Mouse (Mus musculus): ENCODE data around the gene Tmco3. TPM values are rescaled to one million over a fixed set of nuclear protein-coding genes. Genes with fewer than 3 reads are reported as not detected.

The Tmco3 gene
- polyA plus RNA-seq, 1 experiment from 2014 or later: 37.2 TPM

DNA sequence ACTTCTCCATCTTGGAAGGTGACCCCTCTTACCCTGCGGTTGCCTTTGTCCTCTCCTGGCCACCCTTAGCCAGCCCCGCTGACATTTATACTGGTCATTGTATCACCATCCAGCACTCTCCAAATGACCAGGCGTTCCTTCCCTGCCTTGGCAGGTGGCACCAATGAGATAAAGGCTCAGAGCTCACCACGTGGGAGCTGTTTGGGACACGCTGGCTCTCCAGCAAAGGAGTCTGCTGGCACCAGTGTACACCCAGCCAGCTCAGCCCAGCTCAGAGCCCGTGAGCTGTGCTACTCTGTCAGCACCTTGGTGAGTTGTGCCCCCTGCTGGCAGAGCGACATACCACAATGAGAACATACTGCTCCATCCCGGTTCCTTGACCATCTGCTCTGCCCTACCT, 34.0 kb upstream of the Tmco3 start, which contains the start of gene Adprhl1:
Gene Adprhl1 (minus strand): TSS at position 144 of the 400 bp plus-strand sequence.
- Histone ChIP-seq H3K4me3 (ENCODE audit: control insufficient read depth in 1 of 2, insufficient read depth in 1 of 2, low read depth in 1 of 2, low read length in 2 of 2) (peak within 1 kb of the TSS; percentile 49 to 58), H3K4me2 (ENCODE audit: low read length) (peak within 1 kb of the TSS; percentile 60), H3K27me3 (ENCODE audit: control insufficient read depth, insufficient read depth, low read length) (no peaks in the 10 kb centered on the region), H3K27ac (replicated peaks in 1 of 2; ENCODE audit: control insufficient read depth in 1 of 2, insufficient read depth in 1 of 2, low read depth in 2 of 2, low read length in 2 of 2) (peak within 1 kb of the TSS; percentile 97), H3K9ac (ENCODE audit: low read length) (peak within 1 kb of the TSS; percentile 89), H3K36me3 (ENCODE audit: control insufficient read depth, insufficient read depth, low read length) (peaks cover 47% of the 10 kb centered on the region), H3K9me3 (ENCODE audit: control insufficient read depth, low read length) (no peaks in the 10 kb centered on the region), H3K4me1 (ENCODE audit: control insufficient read depth in 2 of 2, insufficient read depth in 2 of 2, low read length in 2 of 2) (peaks cover 12 to 13% of the 10 kb centered on the region in 2 experiments)
- 18% methylated on average over 8 of the region's 8 CpGs for WGBS
- ATAC-seq (ENCODE audit: insufficient number of reproducible peaks, insufficient read depth, low FRiP score, low read depth): peak; percentile 89

DNA sequence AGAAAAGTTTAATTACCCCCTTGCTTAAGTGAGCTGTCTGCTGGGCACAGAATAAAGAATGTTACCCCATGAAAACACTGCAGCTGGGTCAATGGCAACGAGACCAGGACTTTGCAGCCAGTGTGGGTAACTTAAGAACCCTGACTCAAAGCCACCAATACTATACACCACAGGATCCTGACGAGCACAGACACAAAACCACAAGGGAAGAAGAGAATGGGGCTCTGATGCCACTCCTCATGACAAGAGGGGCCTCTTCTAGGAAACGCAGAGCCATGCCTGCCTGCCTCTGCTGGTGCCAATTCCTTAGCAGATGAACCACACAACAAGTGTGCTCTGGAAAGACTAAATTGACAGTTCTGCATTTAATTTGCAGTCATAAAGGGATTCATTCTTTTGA, 24.6 kb upstream of the Tmco3 start:
- ATAC-seq (ENCODE audit: insufficient number of reproducible peaks, insufficient read depth, low FRiP score, low read depth): no peak
- H3K4me3 ChIP-seq (ENCODE audit: control insufficient read depth in 1 of 2, insufficient read depth in 1 of 2, low read depth in 1 of 2, low read length in 2 of 2): no peak overlapping the region
- 94% methylated on average over 3 of the region's 3 CpGs for WGBS
- no peak overlapping the region for H3K9ac ChIP-seq (ENCODE audit: low read length)
- no peak overlapping the region for H3K27ac ChIP-seq (replicated peaks in 1 of 2; ENCODE audit: control insufficient read depth in 1 of 2, insufficient read depth in 1 of 2, low read depth in 2 of 2, low read length in 2 of 2)
- peaks cover 54% of the 10 kb centered on the region for H3K36me3 ChIP-seq (ENCODE audit: control insufficient read depth, insufficient read depth, low read length)
- no peaks in the 10 kb centered on the region for H3K27me3 ChIP-seq (ENCODE audit: control insufficient read depth, insufficient read depth, low read length)
- no peaks in the 10 kb centered on the region for H3K4me1 ChIP-seq (ENCODE audit: control insufficient read depth in 2 of 2, insufficient read depth in 2 of 2, low read length in 2 of 2)
- no peaks in the 10 kb centered on the region for H3K9me3 ChIP-seq (ENCODE audit: control insufficient read depth, low read length)
- no peak overlapping the region for H3K4me2 ChIP-seq (ENCODE audit: low read length)

DNA sequence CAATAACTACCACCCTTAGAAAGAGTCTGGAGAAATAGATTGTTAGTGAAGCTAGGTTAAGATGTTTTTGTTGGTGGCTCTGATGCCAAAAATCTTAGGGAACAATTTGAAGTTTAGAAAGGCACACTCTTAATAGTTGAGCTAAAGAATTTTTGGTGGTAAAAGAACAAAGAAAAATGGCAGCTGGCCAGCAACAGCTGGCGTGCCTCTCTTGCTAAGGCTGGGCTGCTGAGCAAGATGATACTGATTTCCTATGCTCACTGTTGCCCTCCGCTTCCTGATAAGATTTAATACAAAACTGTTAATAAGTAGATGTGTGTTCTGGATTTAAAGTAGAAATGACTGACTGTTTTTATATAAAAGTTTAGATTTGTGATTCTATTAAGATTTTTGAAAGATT, 20.4 kb upstream of the Tmco3 start:
- Histone ChIP-seq H3K27me3 (ENCODE audit: control insufficient read depth, insufficient read depth, low read length) (no peaks in the 10 kb centered on the region), H3K4me2 (ENCODE audit: low read length) (no peak overlapping the region), H3K27ac (replicated peaks in 1 of 2; ENCODE audit: control insufficient read depth in 1 of 2, insufficient read depth in 1 of 2, low read depth in 2 of 2, low read length in 2 of 2) (no peak overlapping the region), H3K36me3 (ENCODE audit: control insufficient read depth, insufficient read depth, low read length) (peaks cover 59% of the 10 kb centered on the region), H3K9me3 (ENCODE audit: control insufficient read depth, low read length) (no peaks in the 10 kb centered on the region), H3K9ac (ENCODE audit: low read length) (no peak overlapping the region), H3K4me1 (ENCODE audit: control insufficient read depth in 2 of 2, insufficient read depth in 2 of 2, low read length in 2 of 2) (no peaks in the 10 kb centered on the region), H3K4me3 (ENCODE audit: control insufficient read depth in 1 of 2, insufficient read depth in 1 of 2, low read depth in 1 of 2, low read length in 2 of 2) (no peak overlapping the region)
- WGBS: 62% methylated on average over 2 of the region's 2 CpGs
- ATAC-seq (ENCODE audit: insufficient number of reproducible peaks, insufficient read depth, low FRiP score, low read depth): no peak

DNA sequence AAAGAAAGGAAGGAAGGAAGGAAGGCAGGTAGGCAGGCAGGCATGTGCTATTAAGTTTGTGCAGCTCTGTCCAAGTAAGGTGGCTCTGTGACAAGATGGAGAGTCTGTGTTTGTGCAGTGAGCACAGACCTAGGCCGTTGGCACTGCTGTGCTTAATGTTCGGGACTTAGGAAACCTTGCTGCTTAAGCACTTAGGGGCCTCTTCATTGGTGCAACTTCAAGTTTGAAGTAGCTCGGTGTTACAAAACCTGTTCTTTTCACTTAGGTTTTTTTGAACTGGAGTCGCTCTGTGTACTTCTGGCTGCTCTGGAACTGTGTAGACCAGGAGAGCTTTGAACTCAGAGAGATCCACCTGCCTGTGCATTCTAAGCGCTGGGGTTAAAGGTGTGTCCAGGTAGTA, 15.2 kb upstream of the Tmco3 start:
- Histone ChIP-seq H3K9me3 (ENCODE audit: control insufficient read depth, low read length) (no peaks in the 10 kb centered on the region), H3K4me1 (ENCODE audit: control insufficient read depth in 2 of 2, insufficient read depth in 2 of 2, low read length in 2 of 2) (no peaks in the 10 kb centered on the region), H3K27ac (replicated peaks in 1 of 2; ENCODE audit: control insufficient read depth in 1 of 2, insufficient read depth in 1 of 2, low read depth in 2 of 2, low read length in 2 of 2) (no peak overlapping the region), H3K36me3 (ENCODE audit: control insufficient read depth, insufficient read depth, low read length) (peaks cover 75% of the 10 kb centered on the region), H3K9ac (ENCODE audit: low read length) (no peak overlapping the region), H3K27me3 (ENCODE audit: control insufficient read depth, insufficient read depth, low read length) (no peaks in the 10 kb centered on the region), H3K4me2 (ENCODE audit: low read length) (no peak overlapping the region), H3K4me3 (ENCODE audit: control insufficient read depth in 1 of 2, insufficient read depth in 1 of 2, low read depth in 1 of 2, low read length in 2 of 2) (no peak overlapping the region)
- 88% methylated on average over 5 of the region's 5 CpGs for whole genome bisulfite sequencing
- no peak for ATAC-seq (ENCODE audit: insufficient number of reproducible peaks, insufficient read depth, low FRiP score, low read depth)

DNA sequence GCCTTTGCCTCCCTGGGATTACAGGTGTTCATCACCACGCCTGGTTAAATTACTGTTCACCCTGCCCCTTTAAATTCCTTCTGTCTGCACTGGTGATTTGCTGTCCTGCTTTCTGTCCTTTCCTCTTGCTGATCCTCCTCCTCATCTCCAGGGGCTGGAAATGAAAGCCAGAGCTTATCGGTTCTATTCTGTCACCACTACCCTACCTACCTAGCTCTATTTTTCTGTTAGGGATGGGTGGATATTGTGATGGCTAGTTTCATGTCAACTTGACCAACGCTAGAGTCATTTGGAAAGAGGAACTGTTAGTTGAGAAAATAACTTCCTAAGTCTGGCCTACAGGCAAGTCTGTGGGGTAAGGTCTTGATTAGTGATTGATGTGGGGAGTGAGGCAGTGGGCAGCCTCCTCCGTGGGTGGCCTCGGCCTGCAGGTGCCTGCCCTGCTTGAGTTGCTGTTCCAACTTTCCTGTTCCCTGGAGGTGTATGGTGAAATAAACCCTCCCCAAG, 11.0 kb upstream of the Tmco3 start:
- no peaks in the 10 kb centered on the region for H3K27me3 ChIP-seq (ENCODE audit: control insufficient read depth, insufficient read depth, low read length)
- no peak for ATAC-seq (ENCODE audit: insufficient number of reproducible peaks, insufficient read depth, low FRiP score, low read depth)
- WGBS: 83% methylated on average over 5 of the region's 5 CpGs

DNA sequence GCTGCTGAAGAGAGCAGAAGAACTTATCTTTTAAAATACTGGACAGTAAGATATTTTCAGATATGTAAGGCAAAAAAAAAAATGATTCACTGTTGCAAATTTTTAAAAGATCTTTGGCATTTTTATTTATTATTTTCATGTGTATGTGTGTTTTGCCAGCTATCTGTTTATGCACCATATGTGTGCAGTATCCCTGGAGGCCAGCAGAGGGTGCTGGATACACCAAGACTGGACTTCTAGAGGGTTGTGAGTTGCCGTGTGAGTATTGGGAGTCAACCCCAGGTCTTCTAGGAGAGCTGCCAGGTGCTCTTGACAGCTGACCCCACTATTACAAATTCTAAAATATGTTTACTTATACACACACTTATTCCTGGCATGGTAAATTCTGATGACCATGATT, 4.8 kb upstream of the Tmco3 start:
- Histone ChIP-seq H3K27me3 (ENCODE audit: control insufficient read depth, insufficient read depth, low read length) (no peaks in the 10 kb centered on the region), H3K9me3 (ENCODE audit: control insufficient read depth, low read length) (no peaks in the 10 kb centered on the region), H3K36me3 (ENCODE audit: control insufficient read depth, insufficient read depth, low read length) (peaks cover 7% of the 10 kb centered on the region), H3K27ac (replicated peaks in 1 of 2; ENCODE audit: control insufficient read depth in 1 of 2, insufficient read depth in 1 of 2, low read depth in 2 of 2, low read length in 2 of 2) (peak overlapping the region; percentile 62 to 67; a peak in 2 of 4 replicates), H3K9ac (ENCODE audit: low read length) (no peak overlapping the region), H3K4me1 (ENCODE audit: control insufficient read depth in 2 of 2, insufficient read depth in 2 of 2, low read length in 2 of 2) (peaks cover 8 to 23% of the 10 kb centered on the region in 2 experiments; a peak in 3 of 4 replicates), H3K4me3 (ENCODE audit: control insufficient read depth in 1 of 2, insufficient read depth in 1 of 2, low read depth in 1 of 2, low read length in 2 of 2) (no peak overlapping the region), H3K4me2 (ENCODE audit: low read length) (peak overlapping the region; percentile 18; the same call in 1 of the 2 replicates)
- ATAC-seq (ENCODE audit: insufficient number of reproducible peaks, insufficient read depth, low FRiP score, low read depth): no peak
- WGBS: 73% methylated on average over 1 of the region's 1 CpGs

More for the DNA sequence above, 11.0 kb upstream of the Tmco3 start:
- Histone ChIP-seq H3K9me3 (ENCODE audit: control insufficient read depth, low read length) (no peaks in the 10 kb centered on the region), H3K36me3 (ENCODE audit: control insufficient read depth, insufficient read depth, low read length) (peaks cover 47% of the 10 kb centered on the region), H3K27ac (replicated peaks in 1 of 2; ENCODE audit: control insufficient read depth in 1 of 2, insufficient read depth in 1 of 2, low read depth in 2 of 2, low read length in 2 of 2) (no peak overlapping the region), H3K4me1 (ENCODE audit: control insufficient read depth in 2 of 2, insufficient read depth in 2 of 2, low read length in 2 of 2) (no peaks in the 10 kb centered on the region), H3K9ac (ENCODE audit: low read length) (no peak overlapping the region), H3K4me2 (ENCODE audit: low read length) (no peak overlapping the region), H3K4me3 (ENCODE audit: control insufficient read depth in 1 of 2, insufficient read depth in 1 of 2, low read depth in 1 of 2, low read length in 2 of 2) (no peak overlapping the region)

DNA sequence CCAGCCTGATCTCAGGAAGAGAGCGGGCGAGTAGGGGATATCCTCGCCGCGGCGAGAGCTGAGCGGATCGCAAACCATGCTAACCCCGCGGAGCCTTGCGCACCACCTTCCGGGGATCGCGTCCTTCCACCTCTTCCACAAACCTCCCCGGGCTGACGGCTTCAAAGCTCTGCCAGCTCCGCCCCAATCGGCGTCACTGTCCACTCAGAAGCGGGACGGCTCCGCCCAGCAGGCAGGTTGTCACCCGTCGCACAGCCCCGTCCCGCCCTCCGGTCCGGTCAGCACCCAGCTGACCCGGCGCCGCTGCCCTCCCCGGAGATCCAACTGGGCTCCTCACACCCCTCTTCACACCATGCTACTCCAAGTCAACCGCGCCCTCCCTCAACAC, 692 bp upstream of the Tmco3 start:
- peak; percentile 79 for ATAC-seq (ENCODE audit: insufficient number of reproducible peaks, insufficient read depth, low FRiP score, low read depth)
- Histone ChIP-seq H3K36me3 (ENCODE audit: control insufficient read depth, insufficient read depth, low read length) (peaks cover 15% of the 10 kb centered on the region), H3K4me1 (ENCODE audit: control insufficient read depth in 2 of 2, insufficient read depth in 2 of 2, low read length in 2 of 2) (peaks cover 8 to 27% of the 10 kb centered on the region in 2 experiments; a peak in 3 of 4 replicates), H3K9ac (ENCODE audit: low read length) (peak overlapping the region; percentile 85), H3K9me3 (ENCODE audit: control insufficient read depth, low read length) (no peaks in the 10 kb centered on the region), H3K27me3 (ENCODE audit: control insufficient read depth, insufficient read depth, low read length) (no peaks in the 10 kb centered on the region), H3K4me2 (ENCODE audit: low read length) (peak overlapping the region; percentile 86), H3K27ac (replicated peaks in 1 of 2; ENCODE audit: control insufficient read depth in 1 of 2, insufficient read depth in 1 of 2, low read depth in 2 of 2, low read length in 2 of 2) (peak overlapping the region; percentile 98 to 99), H3K4me3 (ENCODE audit: control insufficient read depth in 1 of 2, insufficient read depth in 1 of 2, low read depth in 1 of 2, low read length in 2 of 2) (peak overlapping the region; percentile 83 to 85)
- WGBS: under 1% methylated on average over 33 of the region's 34 CpGs

DNA sequence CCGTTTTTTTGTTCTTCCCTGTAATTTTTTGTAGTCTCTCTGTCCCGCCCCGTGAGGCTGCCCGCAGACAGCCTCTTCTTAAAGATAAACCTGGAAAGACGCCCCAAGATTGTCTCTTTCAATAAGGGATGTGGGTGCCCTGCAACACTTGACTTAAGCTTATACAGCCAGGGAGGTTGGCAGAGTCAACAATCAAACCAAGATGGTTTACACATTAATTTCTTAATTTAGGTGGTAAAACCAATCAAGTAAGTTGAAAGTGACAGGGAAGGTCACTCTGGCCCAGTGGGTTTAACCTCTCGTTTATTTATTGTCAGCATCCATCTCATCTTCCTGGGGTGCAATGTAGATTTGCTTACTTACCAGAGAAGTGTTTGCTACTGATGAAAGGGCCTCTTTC, 656 bp downstream of the Tmco3 start:
- Histone ChIP-seq H3K27ac (replicated peaks in 1 of 2; ENCODE audit: control insufficient read depth in 1 of 2, insufficient read depth in 1 of 2, low read depth in 2 of 2, low read length in 2 of 2) (peak overlapping the region in 1 of 2 experiments; percentile 99; a peak in 2 of 4 replicates), H3K9ac (ENCODE audit: low read length) (peak overlapping the region; percentile 85), H3K4me2 (ENCODE audit: low read length) (peak overlapping the region; percentile 86), H3K27me3 (ENCODE audit: control insufficient read depth, insufficient read depth, low read length) (no peaks in the 10 kb centered on the region), H3K4me1 (ENCODE audit: control insufficient read depth in 2 of 2, insufficient read depth in 2 of 2, low read length in 2 of 2) (peaks cover 5 to 20% of the 10 kb centered on the region in 2 experiments; a peak in 3 of 4 replicates), H3K36me3 (ENCODE audit: control insufficient read depth, insufficient read depth, low read length) (peaks cover 23% of the 10 kb centered on the region), H3K4me3 (ENCODE audit: control insufficient read depth in 1 of 2, insufficient read depth in 1 of 2, low read depth in 1 of 2, low read length in 2 of 2) (peak overlapping the region; percentile 83 to 85), H3K9me3 (ENCODE audit: control insufficient read depth, low read length) (no peaks in the 10 kb centered on the region)
- no peak for ATAC-seq (ENCODE audit: insufficient number of reproducible peaks, insufficient read depth, low FRiP score, low read depth)
- 3% methylated on average over 6 of the region's 6 CpGs for WGBS
